Mouse (Mus musculus): Measurements from ENCODE around the gene Ern1. TPM values are rescaled to one million over a fixed set of nuclear protein-coding genes. Genes with fewer than 3 reads are reported as not detected.

Ern1 gene
- total RNA-seq (2015), result 37.9 and 43.1 TPM in 2 replicates
- total RNA-seq (2017), result 28.8 and 35.0 TPM in 2 replicates

- peak; percentile 95 for ATAC-seq (ENCODE audit: poor library complexity, severe bottlenecking)
Measured at GRCm38 (mm10) chr11:106487733-106488115, at the start of gene Ern1. TSS of gene Ern1 (minus strand) at chr11:106487852.

GRCm38 (mm10) chr11:106536253-106536912 is 48.7 kb upstream of the Ern1 start:
- ATAC-seq (ENCODE audit: poor library complexity, severe bottlenecking), result peak; percentile 90

GRCm38 (mm10) chr11:106535660-106536252 is 48.1 kb upstream of the Ern1 start:
- ATAC-seq (ENCODE audit: poor library complexity, severe bottlenecking), result 0 out of 2 replicates have a peak, but pooled peaks have one; percentile 4

GRCm38 (mm10) chr11:106532248-106532790 is 44.7 kb upstream of the Ern1 start:
- no peak for ATAC-seq (ENCODE audit: poor library complexity, severe bottlenecking)

GRCm38 (mm10) chr11:106529786-106530185 is 42.1 kb upstream of the Ern1 start:
- no peak for ATAC-seq (ENCODE audit: poor library complexity, severe bottlenecking)

GRCm38 (mm10) chr11:106529113-106529512 is 41.5 kb upstream of the Ern1 start:
- ATAC-seq (ENCODE audit: poor library complexity, severe bottlenecking), result no peak

- ATAC-seq (ENCODE audit: poor library complexity, severe bottlenecking), result no peak
Measured at GRCm38 (mm10) chr11:106527926-106528325, 40.3 kb upstream of the Ern1 start.

GRCm38 (mm10) chr11:106527147-106527821 is 39.6 kb upstream of the Ern1 start:
- ATAC-seq (ENCODE audit: poor library complexity, severe bottlenecking), result no peak

- no peak for ATAC-seq (ENCODE audit: poor library complexity, severe bottlenecking)
Measured at GRCm38 (mm10) chr11:106522538-106522937, 34.9 kb upstream of the Ern1 start.

- ATAC-seq (ENCODE audit: poor library complexity, severe bottlenecking), result no peak
Measured at GRCm38 (mm10) chr11:106521612-106522011, 34.0 kb upstream of the Ern1 start.

GRCm38 (mm10) chr11:106520404-106520803 is 32.8 kb upstream of the Ern1 start:
- ATAC-seq (ENCODE audit: poor library complexity, severe bottlenecking), result no peak

- ATAC-seq (ENCODE audit: poor library complexity, severe bottlenecking), result no peak
Measured at GRCm38 (mm10) chr11:106519519-106519918, 31.9 kb upstream of the Ern1 start.

- ATAC-seq (ENCODE audit: poor library complexity, severe bottlenecking), result no peak
Measured at GRCm38 (mm10) chr11:106518391-106518790, 30.7 kb upstream of the Ern1 start.

- no peak for ATAC-seq (ENCODE audit: poor library complexity, severe bottlenecking)
Measured at GRCm38 (mm10) chr11:106515079-106515745, 27.6 kb upstream of the Ern1 start.

GRCm38 (mm10) chr11:106514446-106514845 is 26.8 kb upstream of the Ern1 start:
- ATAC-seq (ENCODE audit: poor library complexity, severe bottlenecking), result 0 out of 2 replicates have a peak, but pooled peaks have one; percentile 10

GRCm38 (mm10) chr11:106513166-106513565 is 25.5 kb upstream of the Ern1 start:
- ATAC-seq (ENCODE audit: poor library complexity, severe bottlenecking), result no peak

- no peak for ATAC-seq (ENCODE audit: poor library complexity, severe bottlenecking)
Measured at GRCm38 (mm10) chr11:106512006-106512390, 24.3 kb upstream of the Ern1 start.

GRCm38 (mm10) chr11:106511236-106512005 is 23.8 kb upstream of the Ern1 start:
- ATAC-seq (ENCODE audit: poor library complexity, severe bottlenecking), result no peak

GRCm38 (mm10) chr11:106507638-106508037 is 20.0 kb upstream of the Ern1 start:
- peak; percentile 60 for ATAC-seq (ENCODE audit: poor library complexity, severe bottlenecking)

GRCm38 (mm10) chr11:106506211-106506610 is 18.6 kb upstream of the Ern1 start:
- no peak for ATAC-seq (ENCODE audit: poor library complexity, severe bottlenecking)
